Mouse (Mus musculus): ENCODE results near the gene Hbp1. TPM values are rescaled to one million over a fixed set of nuclear protein-coding genes. Genes with fewer than 3 reads are reported as not detected.

Gene Hbp1
- polyA plus RNA-seq, 1 experiment: 9.6 TPM

GRCm38 (mm10) chr12:31983238-31983637, 32.9 kb upstream of the Hbp1 start:
- TF ChIP-seq MYOD1 (IDR thresholded peaks at IDR 0.05; ENCODE audit: control insufficient read depth, insufficient read length, low read depth): no peak
- TF ChIP-seq MAX (IDR thresholded peaks at IDR 0.05): no peak
- TF ChIP-seq MYOG (IDR thresholded peaks at IDR 0.05; ENCODE audit: control insufficient read depth, extremely low read depth, insufficient read length): no peak
- no peak for TF ChIP-seq CTCF (IDR thresholded peaks at IDR 0.05; ENCODE audit: control insufficient read depth, insufficient read depth, insufficient read length)
- no peak for TF ChIP-seq USF1 (IDR thresholded peaks at IDR 0.05; ENCODE audit: low read depth)
- TF ChIP-seq CEBPB (IDR thresholded peaks at IDR 0.05; ENCODE audit: low read depth): no peak
- no peak for TF ChIP-seq FOSL1 (IDR thresholded peaks at IDR 0.05; ENCODE audit: insufficient read depth, low read length, poor library complexity, severe bottlenecking)
- no peaks in the 10 kb centered on the region for H3K27me3 ChIP-seq (ENCODE audit: control insufficient read depth, insufficient read depth, insufficient read length)
- peaks cover 30% of the 10 kb centered on the region for H3K36me3 ChIP-seq (ENCODE audit: control insufficient read depth, insufficient read depth)
- H3K79me2 ChIP-seq (ENCODE audit: control insufficient read depth, insufficient read depth): no peaks in the 10 kb centered on the region
- H3K4me3 ChIP-seq (ENCODE audit: insufficient read depth, poor library complexity, severe bottlenecking): no peak overlapping the region
- no peak overlapping the region for H3ac ChIP-seq (ENCODE audit: control insufficient read depth, insufficient read length, low read depth)
- no peaks in the 10 kb centered on the region for H3K79me3 ChIP-seq (ENCODE audit: low read depth)

- no peak overlapping the region for H3K4me3 ChIP-seq (ENCODE audit: insufficient read depth, poor library complexity, severe bottlenecking)
- no peaks in the 10 kb centered on the region for H3K79me3 ChIP-seq (ENCODE audit: low read depth)
- H3K36me3 ChIP-seq (ENCODE audit: control insufficient read depth, insufficient read depth): peaks cover 7% of the 10 kb centered on the region
- TF ChIP-seq CEBPB (IDR thresholded peaks at IDR 0.05; ENCODE audit: low read depth) (no peak), MAX (IDR thresholded peaks at IDR 0.05) (no peak), FOSL1 (IDR thresholded peaks at IDR 0.05; ENCODE audit: insufficient read depth, low read length, poor library complexity, severe bottlenecking) (no peak), MYOD1 (IDR thresholded peaks at IDR 0.05; ENCODE audit: control insufficient read depth, insufficient read length, low read depth) (no peak), USF1 (IDR thresholded peaks at IDR 0.05; ENCODE audit: low read depth) (no peak), MYOG (IDR thresholded peaks at IDR 0.05; ENCODE audit: control insufficient read depth, extremely low read depth, insufficient read length) (no peak), CTCF (IDR thresholded peaks at IDR 0.05; ENCODE audit: control insufficient read depth, insufficient read depth, insufficient read length) (no peak)
- H3ac ChIP-seq (ENCODE audit: control insufficient read depth, insufficient read length, low read depth): no peak overlapping the region
- H3K79me2 ChIP-seq (ENCODE audit: control insufficient read depth, insufficient read depth): no peaks in the 10 kb centered on the region
- no peaks in the 10 kb centered on the region for H3K27me3 ChIP-seq (ENCODE audit: control insufficient read depth, insufficient read depth, insufficient read length)
These were observed 27.4 kb upstream of the Hbp1 start for GRCm38 (mm10) chr12:31977613-31978195.

- H3K27me3 ChIP-seq (ENCODE audit: control insufficient read depth, insufficient read depth, insufficient read length): no peaks in the 10 kb centered on the region
- no peaks in the 10 kb centered on the region for H3K79me2 ChIP-seq (ENCODE audit: control insufficient read depth, insufficient read depth)
- no peak overlapping the region for H3K4me3 ChIP-seq (ENCODE audit: insufficient read depth, poor library complexity, severe bottlenecking)
- no peak overlapping the region for H3ac ChIP-seq (ENCODE audit: control insufficient read depth, insufficient read length, low read depth)
- H3K79me3 ChIP-seq (ENCODE audit: low read depth): no peaks in the 10 kb centered on the region
- peaks cover 3% of the 10 kb centered on the region for H3K36me3 ChIP-seq (ENCODE audit: control insufficient read depth, insufficient read depth)
- TF ChIP-seq FOSL1 (IDR thresholded peaks at IDR 0.05; ENCODE audit: insufficient read depth, low read length, poor library complexity, severe bottlenecking) (no peak), USF1 (IDR thresholded peaks at IDR 0.05; ENCODE audit: low read depth) (no peak), MAX (IDR thresholded peaks at IDR 0.05) (no peak), MYOD1 (IDR thresholded peaks at IDR 0.05; ENCODE audit: control insufficient read depth, insufficient read length, low read depth) (no peak), MYOG (IDR thresholded peaks at IDR 0.05; ENCODE audit: control insufficient read depth, extremely low read depth, insufficient read length) (no peak), CEBPB (IDR thresholded peaks at IDR 0.05; ENCODE audit: low read depth) (no peak), CTCF (IDR thresholded peaks at IDR 0.05; ENCODE audit: control insufficient read depth, insufficient read depth, insufficient read length) (no peak)
These were observed 26.2 kb upstream of the Hbp1 start for GRCm38 (mm10) chr12:31976544-31976943.

- Histone ChIP-seq H3K79me3 (ENCODE audit: low read depth) (no peaks in the 10 kb centered on the region), H3K27me3 (ENCODE audit: control insufficient read depth, insufficient read depth, insufficient read length) (no peaks in the 10 kb centered on the region), H3ac (ENCODE audit: control insufficient read depth, insufficient read length, low read depth) (no peak overlapping the region), H3K79me2 (ENCODE audit: control insufficient read depth, insufficient read depth) (no peaks in the 10 kb centered on the region), H3K36me3 (ENCODE audit: control insufficient read depth, insufficient read depth) (peaks cover 12% of the 10 kb centered on the region), H3K4me3 (ENCODE audit: insufficient read depth, poor library complexity, severe bottlenecking) (no peak overlapping the region)
- TF ChIP-seq MYOD1 (IDR thresholded peaks at IDR 0.05; ENCODE audit: control insufficient read depth, insufficient read length, low read depth) (peak; percentile 83), FOSL1 (IDR thresholded peaks at IDR 0.05; ENCODE audit: insufficient read depth, low read length, poor library complexity, severe bottlenecking) (no peak)
These were observed 23.3 kb upstream of the Hbp1 start for GRCm38 (mm10) chr12:31973473-31974172.

GRCm38 (mm10) chr12:31971547-31971946, 21.2 kb upstream of the Hbp1 start:
- TF ChIP-seq CEBPB (IDR thresholded peaks at IDR 0.05; ENCODE audit: low read depth) (no peak), MYOD1 (IDR thresholded peaks at IDR 0.05; ENCODE audit: control insufficient read depth, insufficient read length, low read depth) (peak; percentile 92), FOSL1 (IDR thresholded peaks at IDR 0.05; ENCODE audit: insufficient read depth, low read length, poor library complexity, severe bottlenecking) (peak; percentile 34), MAX (IDR thresholded peaks at IDR 0.05) (no peak)
- Histone ChIP-seq H3K36me3 (ENCODE audit: control insufficient read depth, insufficient read depth) (peaks cover 18% of the 10 kb centered on the region), H3K79me2 (ENCODE audit: control insufficient read depth, insufficient read depth) (no peaks in the 10 kb centered on the region), H3K27me3 (ENCODE audit: control insufficient read depth, insufficient read depth, insufficient read length) (no peaks in the 10 kb centered on the region), H3K79me3 (ENCODE audit: low read depth) (no peaks in the 10 kb centered on the region), H3K4me3 (ENCODE audit: insufficient read depth, poor library complexity, severe bottlenecking) (no peak overlapping the region), H3ac (ENCODE audit: control insufficient read depth, insufficient read length, low read depth) (no peak overlapping the region)

- H3K4me3 ChIP-seq (ENCODE audit: insufficient read depth, poor library complexity, severe bottlenecking): no peak overlapping the region
- H3ac ChIP-seq (ENCODE audit: control insufficient read depth, insufficient read length, low read depth): no peak overlapping the region
- H3K79me3 ChIP-seq (ENCODE audit: low read depth): no peaks in the 10 kb centered on the region
- no peaks in the 10 kb centered on the region for H3K27me3 ChIP-seq (ENCODE audit: control insufficient read depth, insufficient read depth, insufficient read length)
- H3K36me3 ChIP-seq (ENCODE audit: control insufficient read depth, insufficient read depth): peaks cover 36% of the 10 kb centered on the region
- H3K79me2 ChIP-seq (ENCODE audit: control insufficient read depth, insufficient read depth): no peaks in the 10 kb centered on the region
- TF ChIP-seq MAX (IDR thresholded peaks at IDR 0.05): no peak
- no peak for TF ChIP-seq FOSL1 (IDR thresholded peaks at IDR 0.05; ENCODE audit: insufficient read depth, low read length, poor library complexity, severe bottlenecking)
These were observed 18.8 kb upstream of the Hbp1 start for GRCm38 (mm10) chr12:31969111-31969510.

Data from C2C12 (cell line).